Mouse (Mus musculus): ENCODE data around the gene Ect2.

The Ect2 gene

GRCm38 (mm10) chr3:27156594-27156949 is 2.9 kb upstream of the Ect2 start:
- DNase-seq (ENCODE audit: low spot score), result no peak

GRCm38 (mm10) chr3:27155856-27156593 is 2.3 kb upstream of the Ect2 start:
- DNase-seq (ENCODE audit: low spot score), result no peak

- no peak for DNase-seq (ENCODE audit: low spot score)
Measured at GRCm38 (mm10) chr3:27155051-27155855, 1.6 kb upstream of the Ect2 start.

- no peak for DNase-seq (ENCODE audit: low spot score)
Measured at GRCm38 (mm10) chr3:27154280-27154679, 602 bp upstream of the Ect2 start.

- no peak for DNase-seq (ENCODE audit: low spot score)
Measured at GRCm38 (mm10) chr3:27153191-27153671, 447 bp downstream of the Ect2 start.

- no peak for DNase-seq (ENCODE audit: low spot score)
Measured at GRCm38 (mm10) chr3:27145733-27146132, 7.9 kb downstream of the Ect2 start.

GRCm38 (mm10) chr3:27143570-27143969 is 10.1 kb downstream of the Ect2 start:
- no peak for DNase-seq (ENCODE audit: low spot score)

GRCm38 (mm10) chr3:27140101-27140500 is 13.6 kb downstream of the Ect2 start:
- no peak for DNase-seq (ENCODE audit: low spot score)

GRCm38 (mm10) chr3:27121864-27122450 is 31.7 kb downstream of the Ect2 start:
- DNase-seq (ENCODE audit: low spot score), result no peak

- DNase-seq (ENCODE audit: low spot score), result no peak
Measured at GRCm38 (mm10) chr3:27120932-27121331, 32.7 kb downstream of the Ect2 start.

GRCm38 (mm10) chr3:27118227-27118626 is 35.5 kb downstream of the Ect2 start:
- DNase-seq (ENCODE audit: low spot score), result no peak

- no peak for DNase-seq (ENCODE audit: low spot score)
Measured at GRCm38 (mm10) chr3:27110860-27111259, 42.8 kb downstream of the Ect2 start.

GRCm38 (mm10) chr3:27109109-27109508 is 44.6 kb downstream of the Ect2 start:
- no peak for DNase-seq (ENCODE audit: low spot score)

GRCm38 (mm10) chr3:27107142-27107541 is 46.5 kb downstream of the Ect2 start:
- no peak for DNase-seq (ENCODE audit: low spot score)

- DNase-seq (ENCODE audit: low spot score), result no peak
Measured at GRCm38 (mm10) chr3:27102965-27103364, 50.7 kb downstream of the Ect2 start.

GRCm38 (mm10) chr3:27098633-27099032 is 55.0 kb downstream of the Ect2 start:
- DNase-seq (ENCODE audit: low spot score), result no peak

- DNase-seq (ENCODE audit: low spot score), result no peak
Measured at GRCm38 (mm10) chr3:27086221-27086620, 67.5 kb downstream of the Ect2 start.

GRCm38 (mm10) chr3:27081229-27082060 is 72.2 kb downstream of the Ect2 start:
- no peak for DNase-seq (ENCODE audit: low spot score)

GRCm38 (mm10) chr3:27080061-27080770 is 73.5 kb downstream of the Ect2 start:
- no peak for DNase-seq (ENCODE audit: low spot score)

GRCm38 (mm10) chr3:27073884-27074283 is 79.8 kb downstream of the Ect2 start:
- DNase-seq (ENCODE audit: low spot score), result no peak

GRCm38 (mm10) chr3:27071706-27072105 is 82.0 kb downstream of the Ect2 start:
- no peak for DNase-seq (ENCODE audit: low spot score)
